Mouse (Mus musculus): ENCODE data around the gene Gm17428. TPM values are rescaled to one million over a fixed set of nuclear protein-coding genes. Genes with fewer than 3 reads are reported as not detected.
"Not testable (repeated sequence)": the region's sequence is repeated elsewhere in the genome, so short reads cannot be mapped to it uniquely, and the experiment has no call there.

The Gm17428 gene
- polyA plus RNA-seq, 1 experiment from 2014 or later: not detected

DNA sequence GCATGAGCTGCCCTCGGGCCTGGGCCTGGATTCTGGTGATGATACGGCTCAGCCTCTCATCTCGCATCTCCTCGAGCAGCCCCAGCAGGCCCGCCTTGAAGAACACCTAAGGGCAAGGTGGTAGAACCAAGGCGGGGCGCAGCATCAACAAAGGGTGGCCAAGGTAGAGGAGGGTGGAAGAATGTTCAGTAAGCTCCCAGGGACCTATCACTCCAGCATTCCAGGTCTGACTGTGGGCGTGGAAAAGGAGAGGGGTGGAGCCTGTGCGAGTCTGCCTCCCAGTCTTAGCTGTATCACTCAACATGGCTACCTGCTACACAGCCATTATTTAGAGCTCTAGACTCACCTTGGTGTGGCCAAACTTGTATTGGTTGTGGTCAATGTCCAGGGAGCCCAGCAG, 20.2 kb upstream of the Gm17428 start:
- Histone ChIP-seq H3K36me3 (replicated peaks) (no peaks in the 10 kb centered on the region), H3K27ac (no peak overlapping the region), H3K4me2 (no peak overlapping the region), H3K9me3 (no peaks in the 10 kb centered on the region), H3K4me3 (replicated peaks) (no peak overlapping the region), H3K4me1 (peaks cover 5% of the 10 kb centered on the region; the same call in 1 of the 2 replicates), H3K27me3 (peaks cover 4% of the 10 kb centered on the region; the same call in 1 of the 2 replicates), H3K9ac (no peak overlapping the region)
- ATAC-seq (ENCODE audit: low FRiP score): no peak
- WGBS: 88% methylated on average over 9 of the region's 9 CpGs

DNA sequence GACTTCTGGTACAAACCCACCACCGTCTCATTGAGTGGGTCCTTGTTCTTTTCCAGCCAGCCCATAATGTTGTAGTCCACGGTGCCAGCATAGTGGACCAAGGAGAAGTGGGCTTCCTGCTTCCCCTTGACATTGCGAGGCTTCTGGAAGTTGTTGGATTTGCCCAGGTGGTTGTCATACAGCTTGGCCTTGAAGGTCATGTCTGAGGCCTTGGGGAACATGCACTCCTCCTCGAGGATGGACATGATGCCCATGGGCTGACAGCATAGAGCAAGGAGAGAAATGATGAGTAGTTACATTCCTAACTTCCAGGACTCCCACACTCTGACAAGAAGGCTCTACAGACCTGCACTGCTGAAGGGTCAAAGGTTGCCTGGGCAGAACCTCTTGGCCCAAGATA, 18.2 kb upstream of the Gm17428 start:
- 86% methylated on average over 4 of the region's 4 CpGs for WGBS
- no peaks in the 10 kb centered on the region for H3K9me3 ChIP-seq
- H3K4me1 ChIP-seq: peaks cover 5% of the 10 kb centered on the region; the same call in 1 of the 2 replicates
- H3K9ac ChIP-seq: no peak overlapping the region
- no peaks in the 10 kb centered on the region for H3K36me3 ChIP-seq (replicated peaks)
- ATAC-seq (ENCODE audit: low FRiP score): no peak
- H3K27me3 ChIP-seq: peaks cover 5% of the 10 kb centered on the region; the same call in 1 of the 2 replicates
- no peak overlapping the region for H3K4me3 ChIP-seq (replicated peaks)
- no peak overlapping the region for H3K27ac ChIP-seq
- no peak overlapping the region for H3K4me2 ChIP-seq

DNA sequence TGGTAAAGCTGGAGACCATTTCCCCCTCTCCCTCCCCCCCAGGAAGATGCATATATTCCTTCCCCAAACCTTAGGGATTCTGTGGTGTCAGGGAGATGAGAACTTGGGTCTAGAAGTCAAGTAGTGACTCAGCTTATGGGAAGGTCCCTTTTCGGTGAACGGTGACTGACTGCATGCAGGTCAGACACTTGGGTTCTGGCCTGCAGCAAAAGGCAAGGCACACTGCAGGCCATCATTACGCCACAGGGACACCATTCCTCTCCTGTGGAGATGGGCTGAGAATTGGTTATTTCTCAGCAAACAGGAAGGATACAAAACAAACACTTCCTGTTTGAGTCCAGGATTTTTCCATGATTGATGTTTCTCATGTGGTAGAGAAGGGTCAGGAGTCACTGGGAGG, 17.5 kb upstream of the Gm17428 start:
- H3K4me3 ChIP-seq (replicated peaks): no peak overlapping the region
- H3K9me3 ChIP-seq: no peaks in the 10 kb centered on the region
- H3K36me3 ChIP-seq (replicated peaks): no peaks in the 10 kb centered on the region
- H3K4me1 ChIP-seq: peaks cover 5% of the 10 kb centered on the region; the same call in 1 of the 2 replicates
- H3K9ac ChIP-seq: no peak overlapping the region
- no peak for ATAC-seq (ENCODE audit: low FRiP score)
- no peak overlapping the region for H3K4me2 ChIP-seq
- WGBS: 93% methylated on average over 3 of the region's 3 CpGs
- H3K27me3 ChIP-seq: peaks cover 5% of the 10 kb centered on the region; the same call in 1 of the 2 replicates
- no peak overlapping the region for H3K27ac ChIP-seq

DNA sequence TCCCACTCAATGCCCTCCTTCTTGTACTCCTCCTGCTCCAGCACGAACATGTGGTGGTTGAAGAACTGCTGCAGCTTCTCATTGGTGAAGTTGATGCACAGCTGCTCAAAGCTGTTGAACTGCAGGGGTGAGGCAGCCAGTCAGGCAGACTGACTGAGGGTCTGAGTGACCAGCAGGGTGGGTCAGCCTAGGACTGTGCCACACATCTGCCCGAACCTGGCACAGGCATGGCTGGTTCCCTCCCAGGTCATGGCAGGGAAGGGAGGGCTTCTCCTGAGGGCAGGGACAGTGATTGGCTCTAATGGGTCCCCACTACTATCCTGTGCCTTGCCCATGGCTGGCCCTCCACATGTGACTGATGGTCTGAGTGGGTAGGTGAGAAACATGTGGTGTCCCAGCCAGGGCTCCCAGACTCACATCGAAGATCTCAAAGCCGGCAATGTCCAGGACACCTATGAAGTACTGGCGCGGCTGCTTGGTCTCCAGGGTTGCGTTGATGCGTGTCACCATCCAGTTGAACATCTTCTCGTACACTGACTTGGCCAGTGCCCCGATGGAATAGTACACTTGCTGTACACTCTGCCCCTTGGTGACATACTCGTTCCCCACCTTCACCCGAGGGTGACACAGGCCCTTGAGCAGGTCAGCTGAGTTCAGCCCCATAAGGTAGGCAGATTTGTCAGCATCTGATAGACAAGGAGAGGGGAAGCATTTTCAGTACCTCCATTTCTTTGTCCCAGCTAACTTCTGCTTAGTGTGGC, 16.7 kb upstream of the Gm17428 start:
- not testable (repeated sequence) for H3K9ac ChIP-seq; H3K4me3 ChIP-seq (replicated peaks); H3K4me1 ChIP-seq; ATAC-seq (ENCODE audit: low FRiP score); H3K36me3 ChIP-seq (replicated peaks); H3K27me3 ChIP-seq; H3K9me3 ChIP-seq; H3K27ac ChIP-seq; H3K4me2 ChIP-seq
- 96% methylated on average over 12 of the region's 12 CpGs for WGBS

DNA sequence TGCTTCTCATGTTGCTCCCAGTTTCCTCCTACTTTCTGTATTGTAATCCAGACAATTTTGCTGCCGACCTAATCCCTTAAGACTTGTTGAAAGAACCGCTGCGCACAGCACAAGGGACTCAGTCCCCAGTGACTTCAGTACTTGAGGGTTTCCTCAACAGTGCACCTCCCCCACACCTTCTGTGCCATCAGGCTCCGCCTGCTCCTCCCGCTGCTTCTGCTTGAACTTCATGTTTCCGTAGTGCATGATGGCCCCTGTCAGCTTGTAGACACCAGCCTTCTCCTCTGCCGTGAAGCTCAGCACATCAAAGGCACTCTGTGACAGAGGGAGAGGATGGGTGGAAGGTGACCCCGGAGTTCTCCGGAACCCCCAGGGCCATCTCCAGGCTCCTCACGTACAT, 16.0 kb upstream of the Gm17428 start:
- ATAC-seq (ENCODE audit: low FRiP score): no peak
- no peak overlapping the region for H3K4me2 ChIP-seq
- 68% methylated on average over 10 of the region's 10 CpGs for WGBS

DNA sequence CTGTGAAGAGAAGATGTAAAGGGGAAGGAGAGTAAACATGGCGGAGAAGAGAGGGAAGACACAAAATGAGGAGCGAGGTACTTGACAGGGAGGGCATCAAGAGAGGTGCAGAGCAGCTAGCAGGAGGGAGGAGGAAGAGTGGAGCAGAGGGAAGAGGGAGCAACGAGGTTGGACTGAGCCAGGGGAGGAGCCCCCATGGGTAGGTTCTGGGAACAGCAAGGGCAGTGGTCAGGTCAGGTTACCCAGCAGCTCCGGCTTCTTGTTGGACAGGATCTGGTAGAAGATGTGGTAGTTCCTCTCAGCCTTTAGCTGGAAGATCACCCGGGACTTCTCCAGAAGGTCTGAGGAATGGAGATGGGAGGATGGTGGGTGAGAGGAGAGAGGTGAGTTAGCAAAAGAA, 15.2 kb upstream of the Gm17428 start:
- ATAC-seq (ENCODE audit: low FRiP score): no peak
- no peaks in the 10 kb centered on the region for H3K36me3 ChIP-seq (replicated peaks)
- H3K9me3 ChIP-seq: no peaks in the 10 kb centered on the region
- no peak overlapping the region for H3K9ac ChIP-seq
- no peak overlapping the region for H3K27ac ChIP-seq
- no peak overlapping the region for H3K4me2 ChIP-seq
- peaks cover 5% of the 10 kb centered on the region; the same call in 1 of the 2 replicates for H3K4me1 ChIP-seq
- WGBS: 78% methylated on average over 5 of the region's 5 CpGs
- no peak overlapping the region for H3K4me3 ChIP-seq (replicated peaks)
- peaks cover 5% of the 10 kb centered on the region; the same call in 1 of the 2 replicates for H3K27me3 ChIP-seq

More for the DNA sequence above, 16.0 kb upstream of the Gm17428 start:
- Histone ChIP-seq H3K4me3 (replicated peaks) (no peak overlapping the region), H3K36me3 (replicated peaks) (no peaks in the 10 kb centered on the region), H3K27me3 (peaks cover 5% of the 10 kb centered on the region; the same call in 1 of the 2 replicates), H3K9me3 (no peaks in the 10 kb centered on the region), H3K4me1 (peaks cover 5% of the 10 kb centered on the region; the same call in 1 of the 2 replicates), H3K9ac (no peak overlapping the region), H3K27ac (no peak overlapping the region)

DNA sequence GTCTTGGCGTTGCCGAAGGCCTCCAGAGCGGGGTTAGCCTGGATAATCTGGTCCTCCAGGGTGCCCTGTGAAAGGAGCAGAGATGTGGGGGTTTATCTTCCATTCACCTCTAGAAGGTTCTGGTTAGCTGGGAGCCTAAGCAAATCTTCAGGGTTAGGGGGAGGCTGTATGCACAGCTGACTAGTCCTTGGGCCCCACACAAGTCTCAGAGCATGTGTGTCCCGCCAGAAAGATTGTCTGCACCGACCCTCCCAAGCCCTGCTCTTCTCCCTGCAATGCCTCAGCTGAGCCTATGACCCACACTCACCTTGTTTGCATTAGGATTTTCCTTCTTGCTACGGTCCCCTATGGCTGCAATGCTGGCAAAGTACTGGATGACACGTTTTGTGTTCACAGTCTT, 14.0 kb upstream of the Gm17428 start:
- H3K9me3 ChIP-seq: no peaks in the 10 kb centered on the region
- 93% methylated on average over 7 of the region's 7 CpGs for WGBS
- H3K4me2 ChIP-seq: no peak overlapping the region
- H3K27ac ChIP-seq: no peak overlapping the region
- peaks cover 5% of the 10 kb centered on the region; the same call in 1 of the 2 replicates for H3K27me3 ChIP-seq
- H3K9ac ChIP-seq: no peak overlapping the region
- no peak overlapping the region for H3K4me3 ChIP-seq (replicated peaks)
- no peak for ATAC-seq (ENCODE audit: low FRiP score)
- H3K36me3 ChIP-seq (replicated peaks): no peaks in the 10 kb centered on the region
- H3K4me1 ChIP-seq: peaks cover 5% of the 10 kb centered on the region; the same call in 1 of the 2 replicates

DNA sequence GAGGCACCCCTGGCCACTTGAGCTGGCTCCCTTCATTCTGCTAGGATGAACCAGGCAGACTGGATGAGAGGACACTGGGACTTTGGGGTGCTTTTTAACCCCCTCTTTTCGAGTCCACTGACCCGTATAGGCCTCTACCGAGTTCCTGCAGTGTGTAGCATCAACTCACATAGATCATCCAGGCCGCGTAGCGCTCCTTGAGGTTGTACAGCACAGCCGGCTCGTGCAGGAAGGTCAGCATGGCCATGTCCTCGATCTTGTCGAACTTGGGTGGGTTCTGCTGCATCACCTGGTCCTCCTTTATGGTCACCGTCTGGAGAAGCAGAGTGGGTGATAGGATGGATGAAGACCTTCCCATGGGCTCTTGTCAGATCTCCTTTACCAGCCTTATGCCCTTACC, 13.0 kb upstream of the Gm17428 start:
- ATAC-seq (ENCODE audit: low FRiP score): no peak
- Histone ChIP-seq H3K27me3 (peaks cover 5% of the 10 kb centered on the region; the same call in 1 of the 2 replicates), H3K4me3 (replicated peaks) (no peak overlapping the region), H3K4me1 (peaks cover 5% of the 10 kb centered on the region; the same call in 1 of the 2 replicates), H3K9me3 (no peaks in the 10 kb centered on the region), H3K27ac (no peak overlapping the region), H3K4me2 (no peak overlapping the region), H3K9ac (no peak overlapping the region), H3K36me3 (replicated peaks) (no peaks in the 10 kb centered on the region)
- WGBS: 90% methylated on average over 11 of the region's 11 CpGs

DNA sequence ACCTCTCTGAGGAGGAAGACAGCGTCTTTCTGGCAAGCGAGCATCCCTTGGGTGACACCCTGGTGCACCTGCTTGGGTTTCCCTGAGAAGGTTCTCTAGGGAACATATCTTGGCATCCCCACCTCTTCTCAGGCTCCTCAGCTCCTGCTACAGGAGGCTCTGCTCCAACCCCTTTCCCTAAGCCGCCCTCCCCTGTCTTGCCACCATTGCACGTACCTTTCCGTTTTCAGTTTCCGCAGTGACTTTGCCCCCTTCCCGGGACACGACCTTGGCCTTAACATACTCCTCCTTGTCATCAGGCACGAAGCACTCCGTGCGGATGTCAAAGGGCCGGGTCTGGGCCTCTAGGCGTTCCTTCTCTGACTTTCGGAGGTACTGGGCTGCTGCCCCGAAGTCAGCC, 11.7 kb upstream of the Gm17428 start:
- Histone ChIP-seq H3K36me3 (replicated peaks) (no peaks in the 10 kb centered on the region), H3K27ac (no peak overlapping the region), H3K9me3 (no peaks in the 10 kb centered on the region), H3K27me3 (peaks cover 5% of the 10 kb centered on the region; the same call in 1 of the 2 replicates), H3K4me2 (no peak overlapping the region), H3K9ac (no peak overlapping the region), H3K4me1 (peaks cover 5% of the 10 kb centered on the region; the same call in 1 of the 2 replicates), H3K4me3 (replicated peaks) (no peak overlapping the region)
- no peak for ATAC-seq (ENCODE audit: low FRiP score)
- WGBS: 87% methylated on average over 15 of the region's 15 CpGs

DNA sequence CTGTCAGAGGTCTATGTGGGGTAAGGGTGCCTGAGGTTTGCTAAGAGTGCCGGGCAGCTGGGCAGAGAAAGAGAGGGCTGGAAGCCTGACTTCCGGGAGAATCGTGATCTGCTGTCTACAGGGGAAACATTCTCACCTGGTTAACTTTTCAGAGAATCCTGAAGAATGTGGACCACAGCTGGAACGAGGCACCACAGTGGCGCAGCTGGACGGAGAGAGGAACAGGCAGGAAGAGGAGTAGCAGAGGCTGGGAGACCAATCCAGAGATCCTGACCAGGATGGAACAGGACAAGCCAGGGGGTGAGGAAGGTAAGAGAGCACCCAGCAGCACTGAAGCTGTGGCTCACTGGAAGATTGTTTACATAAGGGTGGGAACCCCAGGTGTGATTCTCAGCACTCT, 11.1 kb upstream of the Gm17428 start:
- 78% methylated on average over 6 of the region's 6 CpGs for WGBS
- H3K4me3 ChIP-seq (replicated peaks): no peak overlapping the region

DNA sequence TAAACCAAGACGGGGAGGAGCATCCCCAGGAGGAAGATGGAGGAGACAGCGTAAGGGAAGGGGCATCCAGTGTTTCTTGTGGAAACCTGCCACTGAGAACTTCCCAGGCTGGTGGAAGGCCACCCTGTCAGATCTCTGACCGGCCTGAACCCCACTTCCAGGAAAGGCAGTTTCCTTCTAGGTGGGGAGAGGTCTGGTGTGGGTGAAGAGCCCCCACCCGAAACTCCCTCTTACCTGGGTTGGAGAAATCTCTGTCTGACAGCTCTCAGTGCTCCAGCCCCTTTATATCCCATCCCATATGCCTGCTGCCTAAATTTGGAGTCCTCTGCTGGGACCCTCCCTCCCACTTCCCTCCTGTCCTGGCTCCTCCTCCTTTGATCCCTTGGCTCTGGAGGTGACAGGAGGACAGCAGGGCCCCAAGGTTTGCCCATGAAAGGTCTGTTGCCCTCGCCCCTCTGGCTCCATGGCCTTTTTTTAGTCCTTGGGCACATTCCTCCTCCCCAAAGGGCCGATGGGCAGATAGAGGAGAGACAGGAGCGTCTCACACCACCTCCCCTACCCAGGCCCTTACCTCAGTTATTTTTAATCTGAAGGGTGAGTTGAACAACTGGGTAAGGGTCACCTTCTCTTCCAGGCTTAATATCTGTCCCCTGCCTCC, 10.3 kb upstream of the Gm17428 start, which contains the start of gene Myh6:
Gene Myh6, minus strand, starts transcription at position 608 of the 658 bp plus-strand sequence.
- Histone ChIP-seq H3K4me1 (no peaks in the 10 kb centered on the region), H3K9ac (no peak within 1 kb of the TSS), H3K27ac (no peak within 1 kb of the TSS), H3K27me3 (peaks cover 2% of the 10 kb centered on the region; the same call in 1 of the 2 replicates), H3K36me3 (replicated peaks) (no peaks in the 10 kb centered on the region), H3K4me2 (no peak within 1 kb of the TSS), H3K4me3 (replicated peaks) (no peak within 1 kb of the TSS), H3K9me3 (no peaks in the 10 kb centered on the region)
- 77% methylated on average over 7 of the region's 7 CpGs for WGBS
- no peak for ATAC-seq (ENCODE audit: low FRiP score)

More for the DNA sequence above, 11.1 kb upstream of the Gm17428 start:
- no peaks in the 10 kb centered on the region for H3K36me3 ChIP-seq (replicated peaks)
- no peak overlapping the region for H3K4me2 ChIP-seq
- no peaks in the 10 kb centered on the region for H3K9me3 ChIP-seq
- no peak overlapping the region for H3K27ac ChIP-seq
- no peak overlapping the region for H3K9ac ChIP-seq
- no peak for ATAC-seq (ENCODE audit: low FRiP score)
- peaks cover 4% of the 10 kb centered on the region; the same call in 1 of the 2 replicates for H3K4me1 ChIP-seq
- H3K27me3 ChIP-seq: peaks cover 5% of the 10 kb centered on the region; the same call in 1 of the 2 replicates

DNA sequence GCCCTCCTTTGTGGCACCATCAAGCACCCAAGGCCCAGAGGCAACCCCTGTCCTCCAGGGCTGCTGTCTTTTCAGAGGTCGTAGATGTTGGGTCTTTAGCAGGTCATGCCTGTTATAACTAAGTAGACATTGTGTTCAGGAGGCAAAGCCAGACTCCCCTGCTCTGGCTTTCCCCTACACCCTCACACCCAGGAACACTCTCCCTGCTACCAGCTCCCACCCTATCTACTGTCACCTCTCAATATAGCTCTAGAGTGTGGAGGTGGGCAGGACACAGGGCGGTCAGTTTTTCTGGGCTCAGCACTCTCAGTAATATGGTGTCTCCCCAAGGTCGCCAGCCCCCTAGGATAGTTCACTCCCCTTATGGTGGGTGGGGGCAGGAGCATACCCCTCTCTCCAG, 8.9 kb upstream of the Gm17428 start:
- ATAC-seq (ENCODE audit: low FRiP score): no peak
- H3K4me3 ChIP-seq (replicated peaks): no peak overlapping the region
- no peaks in the 10 kb centered on the region for H3K4me1 ChIP-seq
- H3K27me3 ChIP-seq: no peaks in the 10 kb centered on the region
- 87% methylated on average over 3 of the region's 3 CpGs for WGBS
- no peak overlapping the region for H3K9ac ChIP-seq
- H3K36me3 ChIP-seq (replicated peaks): no peaks in the 10 kb centered on the region
- no peak overlapping the region for H3K4me2 ChIP-seq
- no peaks in the 10 kb centered on the region for H3K9me3 ChIP-seq
- H3K27ac ChIP-seq: no peak overlapping the region

Data from forebrain, embryonic 12.5 days (tissue).